Mouse (Mus musculus) adrenal gland, postnatal 14 days (tissue): Measurements from ENCODE around the gene Rapgef5. TPM values are rescaled to one million over a fixed set of nuclear protein-coding genes. Genes with fewer than 3 reads are reported as not detected.

ENCODE experiments used
- DNase-seq: peaks from one replicate; pipeline ENCODE4 v3.0.0; 2021; ENCODE audit warnings: mixed read lengths
- total RNA-seq: library from RNA; stranded (reverse); gene quantifications from 2 replicates; pipeline ENCODE4 v1.2.3, GENCODE M21; 2021

Rapgef5 gene
- total RNA-seq, 1 experiment from 2014 or later: 38.9 TPM

DNA sequence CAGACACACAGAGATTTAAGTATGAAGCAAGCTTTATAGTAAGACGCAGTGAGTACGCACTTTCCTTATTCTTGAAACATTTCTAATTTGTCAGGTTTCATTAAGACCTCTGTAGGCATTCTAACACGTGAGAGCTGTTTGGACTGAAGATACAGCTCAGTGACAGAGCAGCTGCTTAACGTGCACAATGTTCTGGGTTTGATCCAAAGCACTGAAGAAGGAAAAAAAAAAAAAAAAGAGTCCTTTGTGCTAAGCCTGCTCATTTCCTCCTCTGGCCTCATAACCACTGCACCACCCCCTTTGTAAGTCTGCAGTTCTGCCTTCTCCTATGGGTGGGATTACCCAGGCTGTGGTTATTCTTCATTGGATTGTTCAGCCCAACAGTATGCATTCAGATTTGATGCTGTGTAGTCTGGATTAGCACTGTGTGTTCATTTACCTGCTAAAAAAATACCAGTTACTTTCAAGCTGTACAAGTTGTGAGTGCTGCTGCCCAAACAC lies 103.3 kb downstream of the Rapgef5 start:
- DNase-seq: no peak

DNA sequence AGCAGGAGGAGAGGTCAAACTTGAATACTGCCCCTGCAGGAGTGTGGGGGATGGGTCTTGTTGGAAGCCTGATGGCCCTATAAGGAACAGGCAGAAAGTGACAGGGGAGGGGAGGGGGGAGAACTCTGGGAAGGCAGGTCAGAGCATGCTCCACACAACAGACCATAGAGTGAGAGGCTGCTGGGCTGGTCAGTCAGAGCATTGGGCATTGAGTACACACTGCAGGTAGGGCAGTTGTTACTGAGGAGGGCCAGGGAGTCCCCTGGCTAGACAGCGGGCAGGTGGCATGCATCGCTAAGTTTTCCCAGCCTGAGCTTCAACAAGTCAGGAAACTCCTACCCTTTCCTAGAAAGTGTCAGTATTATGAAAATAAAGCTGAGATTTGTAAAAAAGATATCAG lies 106.7 kb downstream of the Rapgef5 start:
- DNase-seq: no peak

DNA sequence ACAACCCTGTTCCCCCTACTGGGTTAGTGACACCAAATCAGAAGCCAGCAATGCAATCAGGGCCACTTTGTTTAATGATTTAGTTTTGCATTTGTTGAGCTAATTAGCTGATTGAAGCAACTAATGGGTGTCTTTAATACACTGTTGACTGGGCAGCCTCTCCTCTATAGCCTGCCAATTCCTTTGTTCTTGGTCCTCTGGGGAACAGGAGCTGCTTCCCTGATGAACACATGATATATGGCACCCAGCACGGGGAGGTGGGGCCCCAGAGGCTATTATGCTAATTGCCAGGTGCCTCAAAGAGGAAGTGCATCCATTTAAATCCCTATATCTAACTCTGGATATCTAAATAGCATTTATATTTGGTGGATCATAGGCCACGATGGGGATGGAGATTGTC lies 111.0 kb downstream of the Rapgef5 start:
- DNase-seq: no peak

DNA sequence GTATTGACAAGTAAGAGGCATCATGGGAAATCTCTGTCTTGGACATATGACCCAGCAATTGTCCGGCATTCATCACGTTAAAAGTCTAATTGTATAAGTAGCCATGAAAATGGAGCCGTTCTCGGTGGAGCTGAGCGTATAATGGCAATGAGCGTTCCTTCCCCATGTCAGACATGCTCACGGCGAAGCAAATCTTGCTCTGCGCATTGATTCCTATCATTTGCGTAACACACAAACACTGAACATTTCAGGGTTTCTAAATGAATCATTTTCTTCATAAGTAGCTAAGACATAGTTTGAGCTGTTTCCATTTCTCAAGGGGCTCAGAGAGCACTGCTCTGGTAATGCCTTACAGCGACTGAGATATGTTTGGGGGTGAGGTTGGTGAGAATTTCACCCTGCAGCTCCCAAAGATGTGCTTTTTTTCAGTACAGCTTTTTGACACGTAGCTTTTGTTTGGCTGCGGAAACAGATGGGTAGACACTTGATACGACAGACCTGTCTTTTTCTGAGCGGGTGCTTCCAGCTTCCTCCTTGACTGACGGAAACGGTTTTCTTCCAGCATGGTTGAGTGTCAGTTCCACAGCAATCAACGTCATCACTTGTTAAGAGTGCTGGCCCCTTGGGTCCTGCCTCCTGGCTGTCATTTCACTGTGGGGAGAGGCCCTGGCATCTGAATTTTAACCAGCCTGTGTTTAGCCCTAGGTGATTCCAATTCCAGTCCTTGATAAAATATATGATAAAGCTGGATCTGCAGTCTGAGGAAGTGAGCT lies 112.2 kb downstream of the Rapgef5 start:
- no peak for DNase-seq

DNA sequence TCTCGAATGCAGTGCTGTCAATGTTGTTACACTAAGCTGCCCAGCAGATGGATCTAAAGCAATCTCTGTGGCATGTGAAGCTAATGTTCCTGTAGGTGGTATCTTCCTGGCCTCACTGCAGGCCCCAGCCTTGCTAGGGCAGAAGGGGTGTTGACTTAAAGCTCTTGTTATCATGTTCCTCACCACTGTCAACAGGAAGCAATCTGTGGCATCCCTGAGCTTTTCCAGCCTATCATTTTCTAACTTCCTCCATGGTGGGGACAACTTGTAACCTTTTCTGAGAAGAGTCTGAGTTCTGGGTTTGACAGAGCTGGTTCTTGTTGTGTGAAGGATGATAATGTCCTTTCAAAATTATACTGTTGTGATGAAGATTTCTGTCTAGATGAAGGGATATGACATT lies 115.9 kb downstream of the Rapgef5 start:
- no peak for DNase-seq

DNA sequence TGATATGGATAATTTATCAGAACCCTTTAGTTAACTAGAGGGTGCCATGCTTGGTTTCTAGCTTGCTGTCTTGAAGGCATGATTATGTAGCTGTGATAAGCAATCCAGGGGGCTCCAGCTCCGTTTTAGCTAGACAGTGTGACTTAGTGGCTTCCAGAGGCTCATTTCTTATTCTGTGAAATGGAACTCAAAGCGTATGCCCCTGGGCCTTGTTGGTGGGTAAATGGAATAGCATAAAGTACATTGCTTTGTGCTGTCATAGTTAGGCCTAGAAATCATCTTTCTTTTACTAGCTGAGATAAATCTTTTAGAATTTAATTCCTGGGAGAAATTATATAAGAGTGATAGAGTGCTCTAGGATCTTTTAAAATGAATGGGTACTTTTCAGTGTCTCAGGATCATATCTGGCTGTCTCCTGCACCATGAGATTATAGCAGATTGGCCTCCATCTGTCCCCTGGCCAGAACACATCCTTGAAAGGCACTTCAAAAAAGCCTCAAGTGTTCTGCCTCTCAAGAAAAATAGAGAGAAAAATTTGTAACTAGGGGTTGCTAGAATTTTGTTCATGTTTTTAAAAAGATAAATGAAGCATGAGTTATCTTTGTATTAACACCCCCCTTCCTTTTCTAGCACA lies 120.0 kb downstream of the Rapgef5 start:
- DNase-seq: no peak

DNA sequence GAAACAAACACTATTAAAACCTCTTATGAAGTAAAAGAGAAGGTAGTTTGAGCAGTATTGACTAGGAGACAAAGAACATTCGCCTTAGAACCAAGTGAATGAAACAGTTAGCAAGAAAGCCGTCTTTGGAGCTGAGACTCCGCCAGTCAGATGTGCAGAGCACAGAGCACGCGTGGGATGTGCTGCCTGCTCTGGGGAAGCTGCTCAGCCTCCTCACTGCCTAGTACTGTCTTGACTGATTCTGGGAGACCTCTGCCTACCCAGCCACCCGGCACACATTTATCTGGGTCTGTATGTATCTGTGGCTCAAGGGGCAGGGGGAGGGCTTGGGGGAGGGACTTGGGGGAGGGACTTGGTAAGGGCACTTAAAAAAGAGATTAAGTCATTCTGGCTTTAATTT lies 120.7 kb downstream of the Rapgef5 start:
- no peak for DNase-seq

DNA sequence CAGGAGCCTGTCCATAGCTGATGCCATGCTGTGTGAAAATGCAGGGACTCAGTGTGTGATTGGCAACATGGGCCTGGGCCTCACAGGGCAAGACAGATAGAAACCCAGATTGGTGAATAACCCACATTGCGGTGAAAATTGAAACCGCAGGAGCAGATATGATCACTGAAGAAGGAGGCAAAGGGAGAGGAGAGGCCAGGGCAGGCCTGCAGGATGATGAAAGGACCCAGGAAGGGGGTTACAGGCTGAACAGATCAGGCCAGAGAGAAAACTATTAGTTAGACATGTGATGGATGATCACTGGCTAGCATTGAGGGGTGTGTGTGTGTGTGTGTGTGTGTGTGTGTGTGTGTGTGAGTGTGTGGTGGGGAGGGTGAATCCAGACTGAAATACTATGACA lies 122.6 kb downstream of the Rapgef5 start:
- DNase-seq: no peak

DNA sequence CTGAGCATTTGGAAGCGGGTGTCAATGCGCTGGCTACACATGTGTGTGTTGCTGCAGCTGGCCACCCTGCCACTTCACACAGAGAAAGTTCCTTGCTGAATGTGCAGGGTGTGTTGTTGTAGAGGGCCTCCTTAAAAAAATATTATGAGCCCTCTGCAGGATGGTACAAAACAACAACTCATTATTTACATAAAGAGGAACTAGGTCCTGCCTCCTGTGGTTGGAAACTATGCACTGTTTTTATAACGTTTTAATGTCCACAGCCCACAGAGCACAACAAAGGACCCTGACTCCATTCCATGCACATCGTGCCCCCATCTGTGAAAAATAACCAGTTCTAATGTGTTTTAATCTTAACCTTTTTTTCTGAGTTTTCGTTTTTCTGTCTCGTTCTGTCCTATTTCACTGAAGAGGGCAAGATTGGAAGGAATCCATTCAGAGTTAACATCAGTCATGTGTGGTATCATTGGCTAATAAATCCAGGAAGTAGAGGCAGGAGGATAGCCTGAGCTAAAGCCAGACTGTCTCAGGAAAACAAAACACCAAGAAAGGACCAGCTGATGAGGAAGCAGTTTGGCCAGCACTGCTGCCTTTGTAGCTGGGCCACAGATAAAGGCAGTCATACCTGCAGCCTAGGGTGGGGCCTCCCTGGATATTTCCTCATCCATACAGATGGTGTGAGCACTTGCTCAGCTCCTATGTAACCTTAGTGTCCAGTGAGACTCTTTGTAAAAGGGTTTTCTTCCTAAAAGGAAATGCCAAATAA lies 123.3 kb downstream of the Rapgef5 start:
- DNase-seq: no peak

DNA sequence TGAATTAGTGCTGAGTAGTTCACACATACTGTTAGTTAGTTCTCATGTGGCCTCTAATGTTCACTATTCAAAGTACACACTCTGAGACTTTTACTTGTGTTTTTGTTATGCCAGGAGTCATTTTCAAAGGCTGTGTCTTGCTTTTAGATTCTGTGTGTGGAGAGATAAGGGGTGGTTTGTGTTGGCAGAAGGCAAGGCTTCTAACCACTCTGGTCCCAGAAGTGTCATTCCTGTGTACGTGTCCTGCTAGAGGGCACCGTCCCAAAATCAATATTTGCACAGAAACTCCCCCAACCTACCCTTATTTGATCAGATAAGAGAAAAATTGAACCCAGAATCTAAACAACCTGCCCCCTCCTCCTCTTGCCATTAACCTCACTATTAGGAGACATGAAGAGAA lies 126.2 kb downstream of the Rapgef5 start:
- no peak for DNase-seq

DNA sequence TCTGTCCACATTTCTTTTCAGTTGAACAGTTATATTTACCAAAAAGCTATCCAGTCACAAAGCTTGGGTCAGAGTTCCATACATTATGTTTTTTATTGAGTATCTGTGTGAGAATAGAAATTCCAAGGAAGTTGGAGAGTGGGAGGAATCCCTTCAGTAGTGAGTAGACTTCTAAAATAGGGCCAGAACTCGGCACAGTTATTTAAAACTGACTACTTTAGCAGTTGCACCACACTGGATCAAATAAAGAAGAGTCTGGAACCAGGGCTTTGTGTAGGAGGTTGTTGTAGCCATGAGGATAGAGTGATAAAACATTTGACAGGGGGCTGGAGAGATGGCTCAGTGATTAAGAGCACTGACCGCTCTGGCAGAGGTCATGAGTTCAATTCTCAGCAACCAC lies 129.5 kb downstream of the Rapgef5 start:
- no peak for DNase-seq

DNA sequence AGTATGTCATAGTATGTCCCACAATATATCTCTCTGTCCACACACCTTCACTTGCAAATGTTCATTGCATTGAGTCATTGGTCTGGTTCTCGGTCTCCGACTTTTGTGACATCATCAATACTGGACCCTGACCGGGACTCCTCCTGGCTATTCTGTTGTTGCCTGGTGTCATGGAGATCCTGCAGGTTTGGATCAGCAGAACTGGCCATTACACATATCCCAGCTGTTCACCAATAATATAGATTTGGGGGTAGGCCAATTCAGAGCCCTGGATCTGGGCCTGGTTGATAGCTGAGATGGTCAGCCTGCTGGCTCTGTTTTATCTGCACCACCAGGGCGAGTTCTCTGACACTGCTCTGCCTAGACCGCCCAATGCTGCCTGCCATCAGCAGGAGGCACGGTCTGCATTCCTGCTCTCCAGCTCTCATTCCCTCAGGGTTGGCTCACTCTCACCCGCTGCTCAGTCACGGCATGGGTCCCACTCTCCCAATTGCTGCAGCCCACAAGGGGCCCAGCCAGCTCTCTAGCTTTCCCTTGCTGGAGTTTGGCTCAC lies 137.7 kb downstream of the Rapgef5 start:
- DNase-seq: no peak

DNA sequence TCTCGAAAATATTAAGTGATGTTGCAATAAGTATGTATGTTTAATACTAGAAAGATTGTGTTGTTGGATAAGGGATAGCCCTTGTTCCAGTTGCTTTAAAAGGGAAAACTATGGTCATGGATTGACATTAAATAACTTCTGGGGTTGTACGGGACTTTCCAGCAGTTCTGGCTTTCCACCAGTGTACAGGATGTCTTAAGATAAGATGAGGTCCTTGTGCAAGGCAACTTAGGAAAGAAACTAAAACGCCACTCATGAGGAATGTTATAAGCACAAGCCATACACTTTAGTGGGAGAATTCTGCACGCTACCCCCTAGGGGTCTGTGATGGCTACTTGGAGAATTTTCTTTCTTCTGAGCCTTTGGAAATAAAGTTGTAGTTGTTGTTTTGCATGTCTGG lies 140.7 kb downstream of the Rapgef5 start:
- DNase-seq: no peak

DNA sequence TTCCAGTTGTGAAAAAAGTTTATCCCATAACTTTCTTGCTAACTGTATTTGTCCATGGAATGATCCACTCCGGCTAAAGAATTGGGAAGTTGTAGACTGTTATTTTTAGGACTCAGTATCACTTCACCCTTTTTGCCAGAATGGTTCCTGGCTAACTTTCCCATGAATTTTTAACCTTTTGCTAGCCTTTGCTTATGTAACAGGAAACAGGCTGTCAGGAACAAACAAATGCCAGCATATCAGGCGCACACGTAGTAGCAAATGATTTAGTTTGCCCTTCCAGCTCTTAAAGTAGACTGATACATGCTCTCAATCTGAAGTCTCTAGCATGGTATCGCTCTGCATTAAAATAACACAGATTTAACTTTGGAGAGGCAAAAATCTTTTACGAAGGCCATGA lies 141.5 kb downstream of the Rapgef5 start:
- no peak for DNase-seq

DNA sequence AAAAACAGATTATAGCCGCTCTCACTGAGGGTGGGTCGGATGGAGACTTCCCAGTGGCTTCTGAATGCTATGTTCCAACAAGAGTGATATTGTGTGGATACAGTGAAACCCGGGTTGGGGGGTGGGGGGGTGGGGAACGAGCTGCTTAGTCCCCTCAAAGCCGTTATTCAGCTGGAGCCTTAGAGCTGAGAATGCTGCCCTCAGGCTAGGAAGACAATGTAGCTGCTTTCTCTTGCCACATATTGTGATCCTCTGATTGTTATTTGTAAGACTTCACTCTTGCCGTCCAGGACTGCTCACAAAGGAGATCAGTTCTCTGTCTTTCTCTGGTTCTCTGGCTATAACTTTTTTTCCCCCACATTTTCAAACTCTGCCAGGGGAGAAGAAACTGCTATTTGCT lies 142.5 kb downstream of the Rapgef5 start:
- no peak for DNase-seq

DNA sequence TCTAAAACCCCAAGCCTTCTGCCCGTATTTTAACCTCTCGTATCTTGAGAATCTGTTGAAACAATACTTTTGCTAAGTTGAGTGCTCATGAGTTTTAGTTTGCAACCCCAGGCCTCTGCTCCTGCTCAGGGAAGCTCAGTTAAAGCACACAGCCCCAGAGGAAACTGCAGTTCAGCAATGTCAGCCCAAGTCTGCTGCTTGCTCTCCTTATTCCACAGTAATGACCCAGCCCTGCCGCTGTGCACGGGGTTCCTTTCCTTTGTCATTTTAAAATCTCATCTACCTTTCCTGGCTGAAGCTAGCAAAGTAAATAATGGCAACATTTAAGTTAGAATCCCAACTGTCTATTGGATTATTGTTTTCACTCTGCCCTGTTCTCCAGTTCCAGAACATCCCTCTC lies 144.1 kb downstream of the Rapgef5 start:
- DNase-seq: no peak

DNA sequence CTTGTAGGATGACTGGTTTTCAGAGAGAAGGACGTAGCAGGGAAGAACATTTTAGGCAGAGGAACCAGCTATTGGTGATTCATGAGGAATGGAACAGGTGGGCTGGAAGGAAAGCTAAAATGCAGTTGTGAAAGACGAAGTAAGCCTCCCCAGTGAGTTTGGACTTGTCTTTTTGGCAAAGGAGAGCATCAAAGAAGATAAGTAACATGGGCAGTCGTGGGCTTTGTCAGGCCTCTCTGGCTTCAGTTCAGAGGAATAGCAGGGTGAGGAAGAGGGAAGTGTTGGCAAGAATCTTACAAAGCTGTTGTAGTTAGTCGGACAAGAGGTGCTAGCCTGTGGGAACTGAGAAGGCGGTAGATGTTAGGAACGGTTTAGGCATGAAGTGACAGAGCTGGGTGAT lies 145.6 kb downstream of the Rapgef5 start:
- DNase-seq: no peak

DNA sequence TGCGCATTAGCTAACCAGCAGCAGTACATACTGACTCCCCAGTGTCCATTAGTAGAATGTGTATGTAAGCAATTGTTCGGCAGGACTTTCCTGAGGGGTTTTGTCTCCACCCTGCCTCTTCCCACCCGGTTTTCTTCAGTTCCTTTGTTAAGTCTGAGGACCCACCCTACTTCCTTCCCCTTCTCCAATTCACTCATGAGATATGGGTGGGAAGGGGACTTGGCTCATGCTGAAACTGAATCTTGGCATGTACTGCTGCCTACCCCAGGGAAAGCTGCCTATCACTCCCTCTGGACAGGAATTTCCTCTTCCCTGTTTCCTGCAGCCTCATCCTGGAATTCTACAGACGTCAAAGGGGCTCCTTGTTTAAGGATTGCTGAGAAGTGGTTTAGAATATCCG lies 147.4 kb downstream of the Rapgef5 start:
- DNase-seq: peak; percentile 21

DNA sequence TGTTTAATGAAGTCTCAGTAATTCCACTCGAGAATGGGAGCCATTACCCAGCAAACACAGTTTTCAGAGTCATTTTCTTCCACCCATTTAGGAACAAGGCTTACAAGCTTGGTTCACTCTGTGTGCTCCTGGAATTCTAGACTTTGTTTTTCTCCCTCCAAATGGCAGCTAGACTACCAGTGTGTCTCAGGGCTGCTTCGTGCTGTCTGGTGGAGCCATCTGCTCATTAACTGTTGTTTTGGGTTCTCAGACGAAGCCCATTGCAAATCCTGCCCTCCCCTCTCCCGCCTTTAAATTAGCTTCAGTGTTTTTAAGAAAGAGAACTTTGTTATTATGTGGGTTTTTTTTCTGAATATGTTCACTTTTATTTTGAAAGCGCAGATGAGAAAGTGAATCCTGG lies 148.4 kb downstream of the Rapgef5 start:
- no peak for DNase-seq

DNA sequence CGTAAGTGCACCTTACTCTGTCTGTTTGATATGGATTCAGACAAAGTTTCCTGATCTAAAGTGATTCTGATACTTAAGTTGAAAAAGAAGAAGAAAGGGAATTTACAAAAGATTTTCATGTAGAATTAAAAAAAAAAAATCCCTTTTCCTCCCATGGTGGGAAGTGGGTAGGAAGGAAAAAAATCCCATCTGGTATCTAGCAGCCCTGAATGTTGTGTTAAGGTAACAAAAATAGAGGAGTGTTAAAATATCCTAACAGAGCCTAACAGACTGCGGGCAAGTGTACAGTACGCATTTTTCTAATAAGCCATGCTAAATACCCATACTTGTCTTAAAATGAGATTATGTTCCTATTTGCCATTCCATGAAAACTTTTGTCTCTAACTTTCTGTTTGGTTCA lies 150.1 kb downstream of the Rapgef5 start:
- no peak for DNase-seq

DNA sequence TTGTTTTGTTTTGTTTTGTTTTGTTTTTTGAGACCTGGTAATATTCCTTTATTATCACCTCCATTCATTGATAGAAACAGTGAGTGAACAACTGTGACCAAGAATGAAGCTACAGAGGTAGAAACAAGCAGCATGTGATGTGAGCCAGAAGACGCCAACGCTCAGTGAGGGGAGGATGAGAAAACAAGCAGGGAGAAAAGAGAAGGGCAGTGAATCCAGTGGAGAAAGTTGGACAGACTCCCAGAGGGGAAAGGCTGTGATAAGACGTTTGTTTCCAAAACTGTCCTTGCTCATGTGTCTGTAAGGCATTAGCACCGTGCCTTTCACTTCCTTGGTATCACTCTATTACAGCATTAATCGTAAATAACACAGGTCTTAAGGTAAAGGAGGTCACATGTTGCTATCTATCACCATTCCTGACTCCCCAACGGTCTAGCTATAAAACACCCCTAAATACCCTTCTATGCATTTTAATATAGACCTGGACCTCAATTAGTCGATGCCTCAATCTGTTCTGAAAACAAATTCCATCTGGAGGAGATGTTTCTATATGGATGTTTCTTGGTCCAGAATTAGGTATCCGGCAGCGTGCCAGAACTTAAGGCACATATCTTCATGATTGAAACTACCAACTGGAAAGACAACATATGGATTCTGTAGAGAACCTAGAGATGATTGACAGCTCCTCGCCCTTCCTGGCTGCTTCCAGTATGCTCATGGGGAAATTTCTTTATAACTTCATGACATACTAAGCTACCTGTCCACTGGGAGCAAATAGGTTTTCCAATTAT lies 153.5 kb downstream of the Rapgef5 start:
- no peak for DNase-seq

DNA sequence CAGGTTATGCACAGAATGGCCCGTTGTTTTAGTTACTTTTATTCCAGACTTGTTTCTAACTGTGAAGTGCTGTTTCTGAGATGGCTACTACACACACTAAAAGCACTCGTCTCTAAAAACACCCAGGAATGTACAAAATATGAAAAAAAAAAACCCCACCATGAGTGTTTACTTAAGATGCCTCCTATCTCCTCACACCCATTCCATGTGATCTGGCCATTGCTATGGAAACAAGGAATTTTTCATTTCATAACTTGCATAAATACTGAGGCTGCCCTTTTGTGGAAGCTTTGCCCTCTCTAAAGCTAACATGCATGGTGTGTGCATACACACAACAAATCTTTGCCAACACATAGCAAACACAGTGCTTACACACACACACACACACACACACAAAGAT lies 156.9 kb downstream of the Rapgef5 start:
- no peak for DNase-seq
